Mouse (Mus musculus): ENCODE measurements at regions not wholly inside any gene's neighbourhood (a gene's known extent, or its start where the extent isn't known, plus 50 kb on each side); places are given as distances from the start of the nearest gene placed in this dataset.

GRCm38 (mm10) chr5:149815879-149816278, 137.8 kb downstream of the B3glct start:
- Histone ChIP-seq H3K36me3 (no peaks in the 10 kb centered on the region), H3K9ac (replicated peaks) (no peak overlapping the region), H3K4me2 (replicated peaks) (no peak overlapping the region), H3K4me3 (no peak overlapping the region), H3K27ac (replicated peaks) (no peak overlapping the region), H3K27me3 (no peaks in the 10 kb centered on the region), H3K4me1 (no peaks in the 10 kb centered on the region), H3K9me3 (no peaks in the 10 kb centered on the region)
- ATAC-seq (replicated peaks) = 0 out of 2 replicates have a peak, but pooled peaks have one; percentile 58
- WGBS = 37% methylated on average over 3 of the region's 3 CpGs

GRCm38 (mm10) chr5:149818812-149819211, 140.8 kb downstream of the B3glct start:
- Histone ChIP-seq H3K9ac (replicated peaks) (no peak overlapping the region), H3K27ac (replicated peaks) (no peak overlapping the region), H3K36me3 (no peaks in the 10 kb centered on the region), H3K9me3 (no peaks in the 10 kb centered on the region), H3K4me3 (no peak overlapping the region), H3K4me2 (replicated peaks) (no peak overlapping the region), H3K4me1 (no peaks in the 10 kb centered on the region), H3K27me3 (no peaks in the 10 kb centered on the region)
- 69% methylated on average over 6 of the region's 6 CpGs for WGBS
- ATAC-seq (replicated peaks) = no peak

- ATAC-seq (replicated peaks) = no peak
- Histone ChIP-seq H3K27ac (replicated peaks) (no peak overlapping the region), H3K4me2 (replicated peaks) (no peak overlapping the region), H3K4me1 (no peaks in the 10 kb centered on the region), H3K9ac (replicated peaks) (no peak overlapping the region), H3K4me3 (no peak overlapping the region), H3K36me3 (no peaks in the 10 kb centered on the region), H3K27me3 (no peaks in the 10 kb centered on the region), H3K9me3 (no peaks in the 10 kb centered on the region)
- 86% methylated on average over 9 of the region's 9 CpGs for WGBS
Observed at GRCm38 (mm10) chr5:149823821-149824220, 145.8 kb downstream of the B3glct start.

GRCm38 (mm10) chr5:149827599-149827998, 149.6 kb downstream of the B3glct start:
- no peak overlapping the region for H3K27ac ChIP-seq (replicated peaks)
- 54% methylated on average over 3 of the region's 3 CpGs for whole genome bisulfite sequencing
- H3K4me1 ChIP-seq = 0 out of 2 replicates have a peak, but pooled peaks cover 4% of the 10 kb centered on the region
- H3K9ac ChIP-seq (replicated peaks) = no peak overlapping the region
- H3K9me3 ChIP-seq = no peaks in the 10 kb centered on the region
- H3K4me3 ChIP-seq = no peak overlapping the region
- no peaks in the 10 kb centered on the region for H3K27me3 ChIP-seq
- H3K36me3 ChIP-seq = no peaks in the 10 kb centered on the region
- no peak overlapping the region for H3K4me2 ChIP-seq (replicated peaks)
- no peak for ATAC-seq (replicated peaks)

- H3K4me1 ChIP-seq = 0 out of 2 replicates have a peak, but pooled peaks cover 4% of the 10 kb centered on the region
- no peaks in the 10 kb centered on the region for H3K9me3 ChIP-seq
- peak overlapping the region; percentile 56; the same call in 1 of the 2 replicates for H3K27ac ChIP-seq (replicated peaks)
Observed at GRCm38 (mm10) chr5:149831122-149831861, 153.3 kb downstream of the B3glct start.

GRCm38 (mm10) chr5:149837379-149837778, 159.3 kb downstream of the B3glct start:
- H3K4me2 ChIP-seq (replicated peaks) = no peak overlapping the region
- H3K9me3 ChIP-seq = no peaks in the 10 kb centered on the region
- H3K9ac ChIP-seq (replicated peaks) = no peak overlapping the region
- H3K36me3 ChIP-seq = no peaks in the 10 kb centered on the region
- no peaks in the 10 kb centered on the region for H3K27me3 ChIP-seq
- ATAC-seq (replicated peaks) = no peak
- H3K4me1 ChIP-seq = no peaks in the 10 kb centered on the region
- WGBS = 74% methylated on average over 2 of the region's 2 CpGs
- no peak overlapping the region for H3K4me3 ChIP-seq
- H3K27ac ChIP-seq (replicated peaks) = no peak overlapping the region

More at GRCm38 (mm10) chr5:149831122-149831861, 153.3 kb downstream of the B3glct start:
- Histone ChIP-seq H3K27me3 (no peaks in the 10 kb centered on the region), H3K9ac (replicated peaks) (peak overlapping the region; percentile 63), H3K36me3 (no peaks in the 10 kb centered on the region), H3K4me3 (peak overlapping the region; percentile 47), H3K4me2 (replicated peaks) (peak overlapping the region; percentile 77)
- peak; percentile 72 for ATAC-seq (replicated peaks)
- 3% methylated on average over 28 of the region's 28 CpGs for WGBS

- Histone ChIP-seq H3K9ac (replicated peaks) (no peak overlapping the region), H3K4me2 (replicated peaks) (no peak overlapping the region), H3K27me3 (no peaks in the 10 kb centered on the region), H3K36me3 (no peaks in the 10 kb centered on the region), H3K27ac (replicated peaks) (no peak overlapping the region), H3K9me3 (no peaks in the 10 kb centered on the region), H3K4me1 (0 out of 2 replicates have a peak, but pooled peaks cover 3% of the 10 kb centered on the region), H3K4me3 (no peak overlapping the region)
- ATAC-seq (replicated peaks) = no peak
- WGBS = 75% methylated on average over 6 of the region's 6 CpGs
Observed at GRCm38 (mm10) chr5:149842491-149842890, 164.5 kb downstream of the B3glct start.

GRCm38 (mm10) chr5:149843310-149843709, 165.3 kb downstream of the B3glct start:
- WGBS = 42% methylated on average over 7 of the region's 7 CpGs
- Histone ChIP-seq H3K4me2 (replicated peaks) (no peak overlapping the region), H3K36me3 (no peaks in the 10 kb centered on the region), H3K4me3 (no peak overlapping the region), H3K9me3 (no peaks in the 10 kb centered on the region), H3K27me3 (no peaks in the 10 kb centered on the region), H3K4me1 (0 out of 2 replicates have a peak, but pooled peaks cover 3% of the 10 kb centered on the region), H3K9ac (replicated peaks) (no peak overlapping the region), H3K27ac (replicated peaks) (no peak overlapping the region)
- no peak for ATAC-seq (replicated peaks)

GRCm38 (mm10) chr5:149845256-149845655, 167.2 kb downstream of the B3glct start:
- Histone ChIP-seq H3K9ac (replicated peaks) (no peak overlapping the region), H3K27ac (replicated peaks) (no peak overlapping the region), H3K9me3 (no peaks in the 10 kb centered on the region), H3K27me3 (no peaks in the 10 kb centered on the region), H3K36me3 (no peaks in the 10 kb centered on the region), H3K4me2 (replicated peaks) (no peak overlapping the region), H3K4me1 (0 out of 2 replicates have a peak, but pooled peaks cover 3% of the 10 kb centered on the region), H3K4me3 (no peak overlapping the region)
- WGBS = 84% methylated on average over 8 of the region's 8 CpGs
- no peak for ATAC-seq (replicated peaks)

- no peaks in the 10 kb centered on the region for H3K27me3 ChIP-seq
- no peak overlapping the region for H3K9ac ChIP-seq (replicated peaks)
- H3K36me3 ChIP-seq = no peaks in the 10 kb centered on the region
- ATAC-seq (replicated peaks) = no peak
- no peaks in the 10 kb centered on the region for H3K9me3 ChIP-seq
- H3K4me3 ChIP-seq = no peak overlapping the region
- H3K27ac ChIP-seq (replicated peaks) = no peak overlapping the region
- WGBS = 80% methylated on average over 3 of the region's 3 CpGs
- H3K4me1 ChIP-seq = 0 out of 2 replicates have a peak, but pooled peaks cover 3% of the 10 kb centered on the region
- no peak overlapping the region for H3K4me2 ChIP-seq (replicated peaks)
Observed at GRCm38 (mm10) chr5:149848465-149848864, 170.0 kb upstream of the Rxfp2 start.

GRCm38 (mm10) chr5:149851011-149851410, 167.5 kb upstream of the Rxfp2 start:
- H3K4me2 ChIP-seq (replicated peaks) = no peak overlapping the region
- no peak overlapping the region for H3K4me3 ChIP-seq
- ATAC-seq (replicated peaks) = no peak
- no peaks in the 10 kb centered on the region for H3K9me3 ChIP-seq
- H3K36me3 ChIP-seq = no peaks in the 10 kb centered on the region
- H3K9ac ChIP-seq (replicated peaks) = no peak overlapping the region
- WGBS = 11% methylated on average over 9 of the region's 9 CpGs
- no peaks in the 10 kb centered on the region for H3K27me3 ChIP-seq
- H3K4me1 ChIP-seq = no peaks in the 10 kb centered on the region
- no peak overlapping the region for H3K27ac ChIP-seq (replicated peaks)

GRCm38 (mm10) chr5:149852516-149852915, 166.0 kb upstream of the Rxfp2 start:
- no peak for ATAC-seq (replicated peaks)
- Histone ChIP-seq H3K9ac (replicated peaks) (no peak overlapping the region), H3K27ac (replicated peaks) (no peak overlapping the region), H3K4me3 (no peak overlapping the region), H3K4me1 (no peaks in the 10 kb centered on the region), H3K9me3 (no peaks in the 10 kb centered on the region), H3K27me3 (no peaks in the 10 kb centered on the region), H3K36me3 (no peaks in the 10 kb centered on the region), H3K4me2 (replicated peaks) (no peak overlapping the region)
- WGBS = 57% methylated on average over 16 of the region's 16 CpGs

GRCm38 (mm10) chr5:149856101-149856500, 162.4 kb upstream of the Rxfp2 start:
- Histone ChIP-seq H3K27me3 (no peaks in the 10 kb centered on the region), H3K27ac (replicated peaks) (no peak overlapping the region), H3K9me3 (no peaks in the 10 kb centered on the region), H3K4me1 (no peaks in the 10 kb centered on the region), H3K36me3 (no peaks in the 10 kb centered on the region), H3K9ac (replicated peaks) (no peak overlapping the region), H3K4me3 (no peak overlapping the region), H3K4me2 (replicated peaks) (no peak overlapping the region)
- 72% methylated on average over 1 of the region's 1 CpGs for WGBS
- ATAC-seq (replicated peaks) = no peak
